Mouse (Mus musculus) T-cell, adult 2 months (primary cell): ENCODE measurements at regions not wholly inside any gene's neighbourhood (a gene's known extent, or its start where the extent isn't known, plus 50 kb on each side); places are given as distances from the start of the nearest gene placed in this dataset.

Experiments used
- DNase-seq: peaks from one replicate; pipeline ENCODE4 v3.0.0; 2022; ENCODE audit warnings: low spot score

DNA sequence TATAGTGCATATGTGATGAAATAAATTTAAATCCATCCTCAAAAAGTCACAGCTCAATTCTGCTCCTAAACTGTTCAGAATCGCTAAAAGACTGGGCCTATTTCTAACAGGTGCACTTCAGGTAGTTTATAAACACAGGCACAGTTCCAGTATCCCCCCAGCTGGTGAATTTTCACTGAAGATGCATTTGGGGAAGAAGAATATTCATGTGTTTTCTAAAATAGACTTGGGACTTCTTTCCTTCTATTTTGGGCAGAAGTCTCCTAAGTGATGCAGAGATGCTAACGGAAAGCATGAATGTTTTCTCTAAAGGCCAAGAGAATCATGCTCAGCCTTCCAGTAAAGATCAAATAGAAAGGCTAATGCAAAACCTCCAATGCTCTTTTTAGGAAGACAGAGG is 660.9 kb upstream of the Dpp10 start:
- DNase-seq = no peak

- no peak for DNase-seq
These were observed 629.1 kb upstream of the Dpp10 start for GRCm38 (mm10) chr1:124674420-124674819.

DNA sequence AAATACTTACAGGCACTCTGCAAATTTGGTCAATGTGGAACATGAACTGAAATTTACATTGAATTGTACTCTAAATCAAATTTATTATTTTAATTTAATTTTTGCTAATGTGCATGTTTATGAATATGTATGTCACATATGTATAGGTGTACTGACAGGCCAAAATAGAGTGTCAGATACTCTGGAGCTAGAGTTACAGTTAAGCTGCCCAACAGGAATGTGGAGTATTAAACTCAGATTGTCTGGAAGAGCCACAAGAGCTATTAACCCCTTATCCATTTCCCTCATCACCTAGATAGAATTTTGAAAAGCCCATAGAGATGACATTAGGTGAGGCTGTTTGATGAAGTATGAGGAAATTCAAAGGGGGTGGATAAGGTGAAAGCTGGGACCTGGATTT is 607.5 kb upstream of the Dpp10 start:
- DNase-seq = no peak

DNA sequence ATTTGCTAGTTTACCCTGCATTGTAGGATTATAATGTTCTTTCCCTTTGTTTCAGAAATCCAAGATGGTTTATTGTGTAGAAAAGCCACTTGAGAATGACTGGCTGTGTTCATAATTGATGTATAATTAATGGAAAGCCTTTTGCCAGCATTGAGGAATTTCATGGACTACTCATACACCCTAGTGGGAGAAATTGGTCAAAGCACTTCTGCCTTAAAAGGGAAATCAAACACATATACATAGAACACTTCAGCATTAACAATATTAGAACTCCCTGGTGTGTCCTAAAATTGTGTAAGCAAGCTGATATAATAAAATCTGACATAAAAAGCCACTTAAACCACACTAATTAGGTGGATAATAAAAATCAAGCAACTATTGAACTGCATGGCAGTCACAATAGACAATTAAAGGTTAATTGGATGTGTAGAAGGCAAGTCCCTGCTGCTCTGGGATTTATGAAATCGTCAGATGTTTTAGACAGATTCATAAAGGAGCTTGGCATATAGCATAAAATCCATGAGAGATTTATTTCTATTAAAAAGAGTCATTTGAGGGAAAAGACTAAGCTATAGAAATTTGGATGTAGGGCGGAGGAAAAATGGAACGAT is 607.0 kb upstream of the Dpp10 start:
- no peak for DNase-seq

DNA sequence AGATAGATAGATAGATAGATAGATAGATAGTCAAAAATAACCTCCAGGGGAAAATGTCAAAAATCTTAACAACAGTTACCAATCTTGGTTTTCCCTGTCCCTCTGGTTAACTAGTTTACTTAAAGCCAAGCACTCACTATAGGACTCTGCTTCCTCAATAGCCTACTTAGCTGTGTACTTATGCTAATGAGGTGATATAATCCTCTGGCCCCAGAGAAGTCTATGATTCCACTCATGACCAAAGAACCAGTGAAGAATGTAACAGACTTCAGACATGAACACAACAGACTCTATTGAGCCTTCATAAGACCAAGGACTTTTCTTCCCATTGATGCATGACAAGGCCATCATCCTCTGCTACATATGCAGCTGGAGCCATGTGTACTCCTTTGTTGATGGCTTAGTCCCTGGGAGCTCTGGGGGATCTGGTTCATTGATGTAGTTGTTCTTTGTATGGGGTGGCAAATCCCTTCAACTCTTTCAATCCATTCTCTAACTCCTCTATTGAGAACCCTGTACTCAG is 589.9 kb upstream of the Dpp10 start:
- DNase-seq = no peak

DNA sequence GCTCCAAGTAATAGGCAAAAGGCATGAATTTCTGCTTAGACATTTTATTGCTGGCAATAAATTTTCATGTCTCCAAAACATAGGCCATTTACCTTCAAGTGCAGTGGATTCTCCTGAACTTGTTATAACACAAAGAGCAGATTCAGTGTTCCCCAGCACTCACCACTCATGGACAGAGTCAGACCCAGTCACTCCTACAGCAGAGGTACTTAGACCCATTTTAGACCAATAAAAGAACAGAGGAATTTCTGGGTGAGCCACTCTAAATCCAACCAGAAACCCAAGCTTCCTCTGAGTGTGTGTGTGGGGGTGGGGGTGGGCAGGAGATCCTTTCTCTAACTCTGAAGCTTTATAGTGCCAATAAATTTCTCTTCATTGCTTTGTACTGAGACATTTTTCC is 584.7 kb upstream of the Dpp10 start:
- DNase-seq = no peak

GRCm38 (mm10) chr1:124584620-124585019 is 539.3 kb upstream of the Dpp10 start:
- no peak for DNase-seq
